17 mouse cellular contexts compared by ENCODE assay signal in the genomic region with DNA sequence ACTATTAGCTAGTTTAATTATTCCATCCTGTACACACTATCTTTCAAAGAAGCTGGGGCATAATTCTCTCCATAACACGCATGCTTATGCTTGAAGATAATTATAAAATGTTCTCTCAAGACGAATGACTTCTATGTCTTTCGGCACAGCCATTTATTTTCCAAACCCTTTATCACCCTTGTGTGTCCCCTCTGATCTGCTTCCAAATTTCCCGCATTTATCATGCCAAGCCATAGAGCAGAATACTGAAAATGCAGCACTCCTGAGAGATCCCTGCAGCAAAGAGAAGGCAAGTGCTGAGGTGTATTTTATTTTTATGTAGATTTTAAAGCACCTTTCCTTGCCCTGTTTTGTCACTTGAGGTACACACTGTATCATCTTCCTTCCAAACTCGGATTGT.
"Had no signal": no experiment of that assay in that cellular context is flagged by ENCODE, and none has a peak within 500 bp of the region (broad histone marks: within the 10 kb centered on the region; RNA-seq: fewer than 3 reads in every experiment).

No protein-coding gene starts in this region.

- H3K9me3 ChIP-seq: limb, embryonic 12.5 days; limb, embryonic 15.5 days; midbrain, embryonic 12.5 days; midbrain, embryonic 15.5 days; neural tube, embryonic 13.5 days had no signal

- H3K36me3 ChIP-seq: limb, embryonic 12.5 days; limb, embryonic 15.5 days; midbrain, embryonic 12.5 days; midbrain, embryonic 15.5 days; neural tube, embryonic 13.5 days had no signal

- H3K27me3 ChIP-seq: limb, embryonic 12.5 days; limb, embryonic 15.5 days; midbrain, embryonic 12.5 days; midbrain, embryonic 15.5 days; neural tube, embryonic 13.5 days had no signal

- ATAC-seq: liver, postnatal 0 days; lung, postnatal 0 days; midbrain, embryonic 15.5 days had no signal

- DNase-seq: kidney, adult 9 months; kidney, postnatal 14 days; kidney, postnatal 4 days; left cerebral cortex, postnatal 4 days; liver, postnatal 0 days; lung, embryonic 14.5 days; thymus, adult 18-20 months; thymus, postnatal 36 days had no signal

- H3K9ac ChIP-seq: limb, embryonic 12.5 days; limb, embryonic 15.5 days; liver, embryonic 14.5 days; liver, postnatal 0 days; lung, embryonic 14.5 days; midbrain, embryonic 12.5 days; midbrain, embryonic 15.5 days; neural tube, embryonic 13.5 days had no signal

- H3K4me2 ChIP-seq: limb, embryonic 12.5 days; limb, embryonic 15.5 days; liver, embryonic 11.5 days; lung, embryonic 14.5 days; midbrain, embryonic 12.5 days; midbrain, embryonic 15.5 days; neural tube, embryonic 13.5 days had no signal

- H3K27ac ChIP-seq: limb, embryonic 12.5 days; limb, embryonic 15.5 days; liver, embryonic 14.5 days; macrophage; midbrain, embryonic 12.5 days; midbrain, embryonic 15.5 days; neural tube, embryonic 13.5 days had no signal

- H3K4me3 ChIP-seq: limb, embryonic 12.5 days; limb, embryonic 15.5 days; midbrain, embryonic 12.5 days; midbrain, embryonic 15.5 days; neural tube, embryonic 13.5 days had no signal

- H3K4me1 ChIP-seq: limb, embryonic 12.5 days; limb, embryonic 15.5 days; midbrain, embryonic 12.5 days; midbrain, embryonic 15.5 days had no signal
